Mouse (Mus musculus): Measurements from ENCODE around the gene Zic2. TPM values are rescaled to one million over a fixed set of nuclear protein-coding genes. Genes with fewer than 3 reads are reported as not detected.
"Not testable (repeated sequence)": the region's sequence is repeated elsewhere in the genome, so short reads cannot be mapped to it uniquely, and the experiment has no call there.

Zic2 gene
- polyA plus RNA-seq, 1 experiment from 2014 or later, result not detected

DNA sequence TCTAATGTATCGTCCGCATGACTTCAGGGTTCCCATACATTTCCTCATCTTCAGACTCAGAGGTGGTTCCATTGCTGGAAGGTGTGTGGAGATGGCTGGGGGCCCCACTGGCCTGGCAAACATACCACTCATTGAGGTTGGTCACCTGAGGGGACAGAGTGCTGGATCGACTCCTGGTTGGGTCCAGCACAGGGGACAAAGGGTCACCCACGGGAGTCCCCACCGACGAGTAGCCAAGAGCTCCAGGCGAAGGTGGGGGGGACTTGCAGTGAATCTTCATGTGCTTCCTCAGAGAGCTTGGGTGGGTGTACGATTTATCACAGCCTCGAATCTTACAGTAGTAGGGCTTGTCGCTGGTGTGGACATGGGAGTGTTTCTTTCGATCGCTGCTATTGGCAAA lies 15.9 kb upstream of the Zic2 start:
- H3K4me2 ChIP-seq (replicated peaks; ENCODE audit: low read depth, low read length); H3K9me3 ChIP-seq (ENCODE audit: control insufficient read depth, low read depth, low read length); H3K4me1 ChIP-seq (ENCODE audit: control insufficient read depth, insufficient read depth, low read length); H3K9ac ChIP-seq (replicated peaks; ENCODE audit: low read depth, low read length); ATAC-seq (ENCODE audit: insufficient number of reproducible peaks, insufficient read depth, low FRiP score, low read depth); H3K27ac ChIP-seq (ENCODE audit: low read length); H3K36me3 ChIP-seq (ENCODE audit: control insufficient read depth, insufficient read depth, low read length); H3K4me3 ChIP-seq (ENCODE audit: low read depth, low read length): not testable (repeated sequence)
- 84% methylated on average over 7 of the region's 12 CpGs for WGBS
- peaks cover 44% of the 10 kb centered on the region for H3K27me3 ChIP-seq (ENCODE audit: control insufficient read depth, insufficient read depth, low read length)

- Histone ChIP-seq H3K4me1 (ENCODE audit: control insufficient read depth, insufficient read depth, low read length) (peaks cover 12% of the 10 kb centered on the region), H3K27me3 (ENCODE audit: control insufficient read depth, insufficient read depth, low read length) (peaks cover 45% of the 10 kb centered on the region), H3K9ac (replicated peaks; ENCODE audit: low read depth, low read length) (no peak overlapping the region), H3K27ac (ENCODE audit: low read length) (no peak overlapping the region), H3K9me3 (ENCODE audit: control insufficient read depth, low read depth, low read length) (no peaks in the 10 kb centered on the region), H3K36me3 (ENCODE audit: control insufficient read depth, insufficient read depth, low read length) (no peaks in the 10 kb centered on the region), H3K4me3 (ENCODE audit: low read depth, low read length) (no peak overlapping the region), H3K4me2 (replicated peaks; ENCODE audit: low read depth, low read length) (no peak overlapping the region)
- WGBS, result 88% methylated on average over 1 of the region's 1 CpGs
- ATAC-seq (ENCODE audit: insufficient number of reproducible peaks, insufficient read depth, low FRiP score, low read depth), result no peak
These were observed 15.5 kb upstream of the Zic2 start for GRCm38 (mm10) chr14:122459776-122460175.

DNA sequence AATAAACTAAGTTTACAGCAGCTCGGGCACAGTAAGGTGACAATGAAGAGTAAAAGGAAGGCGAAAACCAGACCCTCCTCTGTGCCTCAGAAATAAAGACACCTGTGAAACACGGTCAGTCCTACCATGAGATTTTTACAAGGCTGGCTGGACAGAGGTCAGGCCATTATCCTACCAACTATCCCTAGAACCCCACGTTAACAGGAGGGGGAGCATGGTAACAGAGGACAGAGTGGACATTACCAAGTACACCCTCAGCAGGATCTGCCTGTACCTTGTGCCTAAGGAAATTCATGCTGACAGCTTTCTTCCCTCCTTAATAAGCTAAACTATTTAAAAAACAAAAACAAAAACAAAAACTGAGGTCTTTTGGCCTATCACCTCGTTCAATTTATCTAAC lies 15.0 kb upstream of the Zic2 start:
- Histone ChIP-seq H3K9ac (replicated peaks; ENCODE audit: low read depth, low read length) (no peak overlapping the region), H3K27ac (ENCODE audit: low read length) (no peak overlapping the region), H3K4me1 (ENCODE audit: control insufficient read depth, insufficient read depth, low read length) (peaks cover 16% of the 10 kb centered on the region), H3K4me2 (replicated peaks; ENCODE audit: low read depth, low read length) (no peak overlapping the region), H3K36me3 (ENCODE audit: control insufficient read depth, insufficient read depth, low read length) (no peaks in the 10 kb centered on the region), H3K4me3 (ENCODE audit: low read depth, low read length) (no peak overlapping the region), H3K9me3 (ENCODE audit: control insufficient read depth, low read depth, low read length) (no peaks in the 10 kb centered on the region), H3K27me3 (ENCODE audit: control insufficient read depth, insufficient read depth, low read length) (peaks cover 45% of the 10 kb centered on the region)
- WGBS, result 55% methylated on average over 5 of the region's 5 CpGs
- no peak for ATAC-seq (ENCODE audit: insufficient number of reproducible peaks, insufficient read depth, low FRiP score, low read depth)

- Histone ChIP-seq H3K27me3 (ENCODE audit: control insufficient read depth, insufficient read depth, low read length) (peaks cover 43% of the 10 kb centered on the region), H3K4me1 (ENCODE audit: control insufficient read depth, insufficient read depth, low read length) (peaks cover 19% of the 10 kb centered on the region), H3K4me2 (replicated peaks; ENCODE audit: low read depth, low read length) (no peak overlapping the region), H3K36me3 (ENCODE audit: control insufficient read depth, insufficient read depth, low read length) (no peaks in the 10 kb centered on the region), H3K9me3 (ENCODE audit: control insufficient read depth, low read depth, low read length) (no peaks in the 10 kb centered on the region), H3K27ac (ENCODE audit: low read length) (no peak overlapping the region), H3K4me3 (ENCODE audit: low read depth, low read length) (no peak overlapping the region), H3K9ac (replicated peaks; ENCODE audit: low read depth, low read length) (no peak overlapping the region)
- WGBS, result 33% methylated on average over 3 of the region's 3 CpGs
- no peak for ATAC-seq (ENCODE audit: insufficient number of reproducible peaks, insufficient read depth, low FRiP score, low read depth)
These were observed 13.7 kb upstream of the Zic2 start for GRCm38 (mm10) chr14:122461500-122461899.

- 26% methylated on average over 9 of the region's 9 CpGs for WGBS
- no peak for ATAC-seq (ENCODE audit: insufficient number of reproducible peaks, insufficient read depth, low FRiP score, low read depth)
- peaks cover 19% of the 10 kb centered on the region for H3K4me1 ChIP-seq (ENCODE audit: control insufficient read depth, insufficient read depth, low read length)
- H3K36me3 ChIP-seq (ENCODE audit: control insufficient read depth, insufficient read depth, low read length), result no peaks in the 10 kb centered on the region
- H3K27ac ChIP-seq (ENCODE audit: low read length), result no peak overlapping the region
- H3K4me2 ChIP-seq (replicated peaks; ENCODE audit: low read depth, low read length), result no peak overlapping the region
- no peaks in the 10 kb centered on the region for H3K9me3 ChIP-seq (ENCODE audit: control insufficient read depth, low read depth, low read length)
- peaks cover 46% of the 10 kb centered on the region for H3K27me3 ChIP-seq (ENCODE audit: control insufficient read depth, insufficient read depth, low read length)
- no peak overlapping the region for H3K9ac ChIP-seq (replicated peaks; ENCODE audit: low read depth, low read length)
- no peak overlapping the region for H3K4me3 ChIP-seq (ENCODE audit: low read depth, low read length)
These were observed 13.3 kb upstream of the Zic2 start for GRCm38 (mm10) chr14:122461966-122462365.

DNA sequence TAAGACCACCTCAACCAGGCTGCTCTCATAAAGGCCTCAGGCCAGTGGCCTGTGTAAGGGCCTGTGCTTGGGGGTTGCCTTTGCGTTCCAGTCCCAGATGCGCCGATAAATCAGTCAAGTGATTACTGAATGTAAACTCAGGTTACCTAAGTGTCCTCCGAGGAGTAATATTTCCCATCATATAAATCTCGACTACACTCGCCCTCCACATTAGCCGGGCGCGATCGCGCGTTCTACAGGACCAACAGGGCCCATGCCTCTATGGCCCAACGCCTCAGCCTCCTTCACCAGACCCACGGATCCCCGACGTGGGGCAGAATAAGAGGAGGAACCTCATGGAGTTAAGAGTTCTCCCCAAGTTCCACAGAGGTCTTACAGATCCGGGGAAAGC lies 12.6 kb upstream of the Zic2 start:
- WGBS, result 11% methylated on average over 17 of the region's 17 CpGs
- peaks cover 51% of the 10 kb centered on the region for H3K27me3 ChIP-seq (ENCODE audit: control insufficient read depth, insufficient read depth, low read length)

GRCm38 (mm10) chr14:122463080-122463691 lies 12.0 kb upstream of the Zic2 start:
- peak overlapping the region; percentile 82 for H3K4me2 ChIP-seq (replicated peaks; ENCODE audit: low read depth, low read length)
- no peaks in the 10 kb centered on the region for H3K9me3 ChIP-seq (ENCODE audit: control insufficient read depth, low read depth, low read length)
- peaks cover 19% of the 10 kb centered on the region for H3K4me1 ChIP-seq (ENCODE audit: control insufficient read depth, insufficient read depth, low read length)
- H3K9ac ChIP-seq (replicated peaks; ENCODE audit: low read depth, low read length), result no peak overlapping the region
- H3K27ac ChIP-seq (ENCODE audit: low read length), result no peak overlapping the region
- no peaks in the 10 kb centered on the region for H3K36me3 ChIP-seq (ENCODE audit: control insufficient read depth, insufficient read depth, low read length)
- H3K27me3 ChIP-seq (ENCODE audit: control insufficient read depth, insufficient read depth, low read length), result peaks cover 52% of the 10 kb centered on the region
- 1% methylated on average over 40 of the region's 40 CpGs for WGBS
- H3K4me3 ChIP-seq (ENCODE audit: low read depth, low read length), result peak overlapping the region; percentile 32
- ATAC-seq (ENCODE audit: insufficient number of reproducible peaks, insufficient read depth, low FRiP score, low read depth), result peak; percentile 12; the same call in 1 of the 2 replicates

More for the DNA sequence above, 12.6 kb upstream of the Zic2 start:
- Histone ChIP-seq H3K9ac (replicated peaks; ENCODE audit: low read depth, low read length) (no peak overlapping the region), H3K4me3 (ENCODE audit: low read depth, low read length) (no peak overlapping the region), H3K4me2 (replicated peaks; ENCODE audit: low read depth, low read length) (no peak overlapping the region), H3K36me3 (ENCODE audit: control insufficient read depth, insufficient read depth, low read length) (no peaks in the 10 kb centered on the region), H3K9me3 (ENCODE audit: control insufficient read depth, low read depth, low read length) (no peaks in the 10 kb centered on the region), H3K27ac (ENCODE audit: low read length) (no peak overlapping the region), H3K4me1 (ENCODE audit: control insufficient read depth, insufficient read depth, low read length) (peaks cover 19% of the 10 kb centered on the region)
- no peak for ATAC-seq (ENCODE audit: insufficient number of reproducible peaks, insufficient read depth, low FRiP score, low read depth)

- H3K4me1 ChIP-seq (ENCODE audit: control insufficient read depth, insufficient read depth, low read length), result peaks cover 19% of the 10 kb centered on the region
- not testable (repeated sequence) for H3K27ac ChIP-seq (ENCODE audit: low read length); H3K9me3 ChIP-seq (ENCODE audit: control insufficient read depth, low read depth, low read length); ATAC-seq (ENCODE audit: insufficient number of reproducible peaks, insufficient read depth, low FRiP score, low read depth); H3K9ac ChIP-seq (replicated peaks; ENCODE audit: low read depth, low read length); H3K36me3 ChIP-seq (ENCODE audit: control insufficient read depth, insufficient read depth, low read length)
- 0% methylated on average over 57 of the region's 58 CpGs for WGBS
- H3K4me3 ChIP-seq (ENCODE audit: low read depth, low read length), result peak overlapping the region; percentile 32
- H3K4me2 ChIP-seq (replicated peaks; ENCODE audit: low read depth, low read length), result peak overlapping the region; percentile 82
- H3K27me3 ChIP-seq (ENCODE audit: control insufficient read depth, insufficient read depth, low read length), result peaks cover 57% of the 10 kb centered on the region
These were observed 11.4 kb upstream of the Zic2 start for GRCm38 (mm10) chr14:122463734-122464341.

All from stomach, embryonic 14.5 days (tissue).